Mouse (Mus musculus): Measurements from ENCODE around the gene Lrrc32. TPM values are rescaled to one million over a fixed set of nuclear protein-coding genes. Genes with fewer than 3 reads are reported as not detected.
A peak's percentile ranks its signal among the peaks of the same experiment; 100 is the strongest.

Lrrc32 gene
- polyA plus RNA-seq, 1 experiment from 2014 or later: 8.9 TPM

DNA sequence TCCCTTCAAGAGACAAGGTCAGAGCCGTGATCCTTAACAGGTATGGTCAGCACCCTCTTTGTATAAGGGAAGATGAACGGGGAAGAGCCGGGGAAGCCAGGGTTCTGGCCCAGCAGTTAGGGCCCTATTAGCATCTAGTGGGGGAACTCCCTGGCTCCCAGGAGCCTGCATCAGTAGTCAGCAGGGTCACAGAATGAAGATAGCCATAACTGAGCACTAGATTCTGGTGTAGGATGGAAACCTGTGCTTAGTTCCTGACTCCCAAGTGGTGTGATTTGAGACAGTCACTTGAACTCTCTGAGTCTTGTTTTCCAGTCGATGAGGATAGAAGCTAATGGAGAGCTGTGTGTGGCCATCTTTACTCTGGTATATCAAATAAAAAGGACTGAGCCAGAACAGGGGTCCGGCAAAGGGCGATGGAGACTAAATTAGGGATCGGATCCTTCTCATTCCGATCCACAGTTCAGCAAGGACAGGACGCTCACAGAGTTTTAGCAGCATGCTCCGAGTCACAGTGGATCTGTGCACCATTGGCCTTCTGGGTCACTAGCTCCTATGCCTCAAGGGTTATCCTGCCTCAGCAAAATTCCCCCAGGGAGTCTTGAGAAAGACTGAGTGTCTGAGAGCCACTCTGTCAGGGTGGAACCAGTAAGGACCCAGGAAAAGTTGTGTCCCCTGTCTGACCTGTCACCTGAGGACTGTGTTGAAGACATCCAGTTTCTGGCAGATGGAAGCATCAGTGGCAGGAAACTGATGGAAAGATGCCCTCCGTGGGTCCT, 1.7 kb upstream of the Lrrc32 start:
- ChIA-PET CTCF (interaction anchor here (0.7 kb wide), 1 partner anchor 81 kb away, joined by 3 read pairs; no protein-coding TSS in a partner anchor), POLR2A (no interaction called here)
- no peaks in the 10 kb centered on the region for H3K27me3 ChIP-seq
- in situ Hi-C loops (cut with MboI; ENCODE audit: low pct_unique_long_range_greater_than_20kb): loop anchor here (5.0 to 10.0 kb wide), 2 partner anchors 50 to 207 kb away; no protein-coding TSS in a partner anchor
- ATAC-seq (peak; percentile 10), DNase-seq (ENCODE audit: low read depth, low spot score) (no peak)
- no peak for TF ChIP-seq CTCF (IDR thresholded peaks at IDR 0.05)

DNA sequence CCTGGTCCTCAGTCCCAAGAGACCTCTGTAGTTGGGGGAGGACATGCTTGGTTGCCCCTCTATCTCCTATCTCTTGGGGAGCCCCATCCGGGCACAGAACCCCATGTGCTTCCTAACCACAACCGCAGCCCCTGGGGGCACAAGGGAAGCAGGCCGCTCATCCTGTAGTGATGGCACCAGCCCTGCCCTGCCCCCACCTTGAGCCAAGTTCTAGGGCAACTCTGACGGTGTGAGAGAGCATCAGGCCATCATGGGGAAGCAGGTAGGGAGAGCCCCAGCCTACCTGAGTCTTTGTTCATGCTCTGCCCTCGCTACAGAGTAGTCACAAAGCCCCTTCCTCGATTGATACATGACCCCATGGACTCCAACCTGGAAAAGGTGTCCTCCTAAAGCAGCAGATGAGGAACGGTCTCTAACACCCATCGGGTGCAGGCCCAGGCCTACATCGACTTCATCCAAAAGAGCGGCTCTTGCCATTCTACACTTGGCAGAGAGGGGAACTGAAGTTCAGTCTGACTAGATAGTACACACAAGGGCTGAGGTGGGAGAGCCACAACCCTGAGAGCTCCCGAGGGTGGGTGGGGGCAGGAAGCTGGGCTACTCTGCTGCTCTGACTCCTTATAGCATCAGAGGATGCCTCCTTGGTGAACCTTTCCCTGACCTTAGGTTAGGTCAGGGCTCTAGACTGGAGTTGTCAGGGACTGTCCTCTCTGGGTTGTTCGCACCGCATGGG, 519 bp upstream of the Lrrc32 start:
- in situ Hi-C loops (cut with MboI; ENCODE audit: low pct_unique_long_range_greater_than_20kb): loop anchor here (5.0 to 10.0 kb wide), 2 partner anchors 49 to 206 kb away; no protein-coding TSS in a partner anchor
- ChIA-PET CTCF (no interaction called here), POLR2A (interaction anchor here (0.6 kb wide), 1 partner anchor 14 kb away, joined by 3 read pairs; no protein-coding TSS in a partner anchor)
- TF ChIP-seq CTCF (IDR thresholded peaks at IDR 0.05): no peak
- ATAC-seq (no peak), DNase-seq (ENCODE audit: low read depth, low spot score) (no peak)
- H3K27me3 ChIP-seq: no peaks in the 10 kb centered on the region

DNA sequence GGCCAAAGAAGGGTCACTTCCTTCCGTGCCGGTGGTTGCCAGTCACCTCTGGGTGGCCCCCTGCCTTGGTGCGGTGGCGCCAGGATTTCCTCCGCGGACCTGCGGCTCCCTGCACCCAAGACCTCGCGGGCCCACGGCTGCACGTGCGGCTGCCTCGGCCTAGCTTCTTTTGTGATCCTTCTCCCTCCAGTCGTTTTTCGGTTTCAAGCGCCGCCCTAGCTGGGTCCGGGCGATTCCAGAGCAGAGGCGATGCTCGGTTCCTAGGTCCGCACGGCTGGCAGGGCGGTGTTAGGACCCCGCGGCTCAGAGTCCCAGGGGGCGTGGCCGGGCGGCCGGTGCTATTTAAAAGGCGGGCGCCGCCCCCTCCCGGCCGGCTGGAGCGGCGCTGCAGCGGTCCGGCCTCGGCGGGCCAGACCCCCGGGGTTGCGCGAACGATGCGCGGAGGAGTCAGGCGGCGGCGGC, 571 bp downstream of the Lrrc32 start:
- POLR2A ChIA-PET: interaction anchor here (0.6 to 1.3 kb wide), 2 partner anchors 13 to 34 kb away, joined by 3 read pairs; no protein-coding TSS in a partner anchor
- CTCF ChIA-PET: no interaction called here
- H3K27me3 ChIP-seq: no peaks in the 10 kb centered on the region
- ATAC-seq (no peak), DNase-seq (ENCODE audit: low read depth, low spot score) (no peak)
- in situ Hi-C loops (cut with MboI; ENCODE audit: low pct_unique_long_range_greater_than_20kb): loop anchor here (5.0 to 10.0 kb wide), 2 partner anchors 48 to 205 kb away; no protein-coding TSS in a partner anchor
- TF ChIP-seq CTCF (IDR thresholded peaks at IDR 0.05): no peak

GRCm38 (mm10) chr7:98490328-98490727, 1.2 kb downstream of the Lrrc32 start:
- CTCF ChIA-PET: no interaction called here
- no peak for ATAC-seq
- H3K27me3 ChIP-seq: no peaks in the 10 kb centered on the region
- POLR2A ChIA-PET: interaction anchor here (1.3 kb wide), 1 partner anchor 33 kb away, joined by 3 read pairs; no protein-coding TSS in a partner anchor
- TF ChIP-seq CTCF (IDR thresholded peaks at IDR 0.05): no peak
- in situ Hi-C loops (cut with MboI; ENCODE audit: low pct_unique_long_range_greater_than_20kb): no loop called here
- DNase-seq (ENCODE audit: low read depth, low spot score): no peak

DNA sequence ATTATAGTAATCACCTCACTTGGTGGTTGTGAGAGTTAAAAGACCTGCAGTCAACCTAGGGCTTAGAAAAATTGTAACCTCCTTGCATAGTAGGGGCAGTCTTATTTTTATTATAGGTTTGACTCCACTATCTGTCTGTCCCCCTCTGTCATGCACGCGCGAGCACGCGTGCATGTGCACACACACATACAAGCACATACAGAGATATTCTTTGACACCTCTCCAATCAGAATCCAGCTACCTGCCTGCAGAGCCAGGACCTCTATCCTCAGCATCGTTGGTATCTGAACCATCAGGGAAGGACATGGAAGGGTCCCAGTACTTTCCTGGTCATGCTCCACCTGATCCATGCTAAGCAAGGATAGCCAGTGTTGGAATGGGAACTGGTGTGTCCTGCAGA, 1.8 kb downstream of the Lrrc32 start:
- no peaks in the 10 kb centered on the region for H3K27me3 ChIP-seq
- ChIA-PET POLR2A (interaction anchor here (1.3 kb wide), 1 partner anchor 32 kb away, joined by 3 read pairs; no protein-coding TSS in a partner anchor), CTCF (no interaction called here)
- ATAC-seq (no peak), DNase-seq (ENCODE audit: low read depth, low spot score) (no peak)
- TF ChIP-seq CTCF (IDR thresholded peaks at IDR 0.05): no peak
- in situ Hi-C loops (cut with MboI; ENCODE audit: low pct_unique_long_range_greater_than_20kb): no loop called here

DNA sequence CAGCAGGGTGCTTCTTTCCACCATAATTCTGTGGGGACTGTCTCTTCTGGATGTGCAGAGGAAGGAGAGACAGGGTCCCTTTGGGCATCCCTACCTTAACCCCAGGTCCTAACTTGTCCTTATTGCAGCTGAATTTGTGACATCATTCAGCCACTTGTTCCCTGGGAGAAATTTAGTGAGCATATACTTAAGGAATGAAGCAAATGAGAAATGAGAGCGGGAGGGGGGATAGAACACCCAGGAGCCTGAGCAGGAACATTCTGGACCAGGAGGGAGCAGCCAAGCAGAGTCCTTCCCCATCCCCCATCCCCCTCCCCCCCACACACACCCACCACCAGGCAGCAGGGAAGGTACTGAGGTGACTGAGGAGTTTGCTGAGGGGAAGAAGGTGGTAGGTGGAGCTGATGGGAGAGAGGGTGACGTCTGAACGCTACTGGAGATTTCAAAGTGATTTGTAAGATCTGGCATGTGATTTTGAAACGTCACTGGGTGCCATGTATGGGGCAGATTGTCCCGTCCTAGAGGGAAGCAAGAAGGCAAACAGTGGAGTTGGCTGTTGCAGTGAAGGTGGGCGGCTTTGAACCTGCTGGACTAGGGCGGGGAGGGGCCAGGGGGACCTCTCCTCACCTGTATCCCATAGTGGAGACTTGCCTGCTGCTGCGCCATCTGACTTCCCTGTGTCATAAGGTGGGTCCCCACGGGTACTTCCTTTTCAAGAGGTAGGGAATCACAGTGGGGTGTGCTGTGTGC, 2.5 kb downstream of the Lrrc32 start:
- POLR2A ChIA-PET: interaction anchor here (0.6 kb wide), 1 partner anchor 327 kb away, joined by 8 read pairs; no protein-coding TSS in a partner anchor
- DNase-seq (ENCODE audit: low read depth, low spot score) (no peak), ATAC-seq (no peak)
- in situ Hi-C loops (cut with MboI; ENCODE audit: low pct_unique_long_range_greater_than_20kb): no loop called here
- TF ChIP-seq CTCF (IDR thresholded peaks at IDR 0.05): no peak
- no peaks in the 10 kb centered on the region for H3K27me3 ChIP-seq
- CTCF ChIA-PET: no interaction called here

GRCm38 (mm10) chr7:98492331-98492730, 3.2 kb downstream of the Lrrc32 start:
- H3K27me3 ChIP-seq: no peaks in the 10 kb centered on the region
- TF ChIP-seq CTCF (IDR thresholded peaks at IDR 0.05): no peak
- ATAC-seq: no peak
- CTCF ChIA-PET: interaction anchor here (0.8 kb wide), 1 partner anchor 97 kb away, joined by 3 read pairs; no protein-coding TSS in a partner anchor
- in situ Hi-C loops (cut with MboI; ENCODE audit: low pct_unique_long_range_greater_than_20kb): no loop called here
- no peak for DNase-seq (ENCODE audit: low read depth, low spot score)
- POLR2A ChIA-PET: no interaction called here

DNA sequence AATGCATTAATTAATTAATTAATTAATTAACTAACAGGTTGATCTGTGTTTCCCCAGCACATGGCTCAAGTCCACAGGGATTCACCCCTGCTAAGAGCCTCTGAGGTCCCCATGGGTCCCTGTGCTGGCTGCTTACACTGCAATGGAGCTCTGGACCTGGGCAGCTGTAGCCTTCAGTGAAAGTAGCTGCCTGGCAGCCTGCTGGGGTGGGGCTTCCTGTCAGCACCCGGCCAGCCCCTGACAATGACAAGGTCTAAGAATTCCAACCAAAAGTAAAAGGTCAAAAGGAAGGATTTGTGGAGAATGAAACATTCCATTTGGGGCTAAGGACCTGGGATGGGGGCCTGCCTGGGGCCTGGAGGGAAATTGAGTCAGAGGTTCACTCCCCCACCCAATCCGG, 4.2 kb downstream of the Lrrc32 start:
- ChIA-PET CTCF (interaction anchor here (1.4 kb wide), 1 partner anchor 12 kb away, joined by 3 read pairs; no protein-coding TSS in a partner anchor), POLR2A (no interaction called here)
- no peaks in the 10 kb centered on the region for H3K27me3 ChIP-seq
- in situ Hi-C loops (cut with MboI; ENCODE audit: low pct_unique_long_range_greater_than_20kb): no loop called here
- DNase-seq (ENCODE audit: low read depth, low spot score) (no peak), ATAC-seq (no peak)
- TF ChIP-seq CTCF (IDR thresholded peaks at IDR 0.05): no peak

DNA sequence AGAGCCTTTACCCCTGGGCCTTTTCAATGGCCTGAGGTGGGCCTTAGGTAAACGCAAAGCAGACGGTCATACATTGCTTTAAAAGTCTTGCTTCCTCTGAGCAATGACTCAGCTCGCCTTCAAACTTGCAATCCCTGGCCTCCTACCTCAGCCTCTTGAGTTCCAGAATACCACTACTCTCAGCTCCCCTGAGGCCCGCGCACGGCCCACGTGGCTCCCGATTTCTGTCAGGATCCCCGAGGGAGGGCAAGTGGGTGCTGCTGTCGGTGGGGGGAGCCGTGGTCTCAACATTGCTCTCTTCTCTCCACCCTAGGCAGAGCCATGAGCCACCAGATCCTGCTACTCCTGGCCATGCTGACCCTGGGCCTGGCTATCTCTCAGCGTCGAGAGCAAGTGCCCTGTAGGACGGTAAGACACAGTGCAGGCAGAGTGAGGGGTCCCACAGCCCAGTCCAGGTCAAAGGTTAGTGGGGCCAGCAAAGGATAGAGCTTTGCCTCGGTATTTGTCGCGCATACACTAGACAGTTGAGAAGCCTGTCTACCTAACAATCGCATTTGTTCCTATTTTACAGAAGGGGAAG, 4.9 kb downstream of the Lrrc32 start:
- ATAC-seq (no peak), DNase-seq (ENCODE audit: low read depth, low spot score) (no peak)
- no peak for TF ChIP-seq CTCF (IDR thresholded peaks at IDR 0.05)
- ChIA-PET CTCF (interaction anchor here (1.4 kb wide), 1 partner anchor 11 kb away, joined by 3 read pairs; no protein-coding TSS in a partner anchor), POLR2A (no interaction called here)
- in situ Hi-C loops (cut with MboI; ENCODE audit: low pct_unique_long_range_greater_than_20kb): no loop called here
- H3K27me3 ChIP-seq: no peaks in the 10 kb centered on the region

GRCm38 (mm10) chr7:98495591-98495990, 6.5 kb downstream of the Lrrc32 start:
- POLR2A ChIA-PET: interaction anchor here (1.1 kb wide), 1 partner anchor 30 kb away, joined by 3 read pairs; no protein-coding TSS in a partner anchor
- ATAC-seq (no peak), DNase-seq (ENCODE audit: low read depth, low spot score) (no peak)
- no peak for TF ChIP-seq CTCF (IDR thresholded peaks at IDR 0.05)
- CTCF ChIA-PET: interaction anchor here (1.8 kb wide), 1 partner anchor 14 kb away, joined by 7 read pairs; no protein-coding TSS in a partner anchor
- H3K27me3 ChIP-seq: peaks cover 5% of the 10 kb centered on the region
- in situ Hi-C loops (cut with MboI; ENCODE audit: low pct_unique_long_range_greater_than_20kb): no loop called here
